Mouse (Mus musculus) liver, postnatal 0 days (tissue): ENCODE measurements at regions not wholly inside any gene's neighbourhood (a gene's known extent, or its start where the extent isn't known, plus 50 kb on each side); places are given as distances from the start of the nearest gene placed in this dataset.

ENCODE experiments used
- CTCF ChIP-seq: sonication (generic); IDR thresholded peaks from 2 replicates; pipeline ENCODE4 v1.5.1; 2016; ENCODE audit warnings: antibody characterized with exemption, low read depth
- EP300 ChIP-seq: IDR thresholded peaks from 2 replicates; pipeline ENCODE4 v1.6.1; 2016; ENCODE audit warnings: antibody characterized with exemption, low read depth, mild to moderate bottlenecking

GRCm38 (mm10) chr6:112547251-112547650, 57.5 kb upstream of the Oxtr start:
- no peak for TF ChIP-seq CTCF
- TF ChIP-seq EP300 = no peak
